Mouse (Mus musculus) retina, adult 2 months (tissue): ENCODE data around the gene Lin54.
"Not testable (repeated sequence)": the region's sequence is repeated elsewhere in the genome, so short reads cannot be mapped to it uniquely, and the experiment has no call there.

Experiments used
- DNase-seq: peaks from one replicate; pipeline ENCODE4 v3.0.0-alpha.2; 2012; ENCODE audit warnings: low read depth, low spot score

Gene Lin54

GRCm38 (mm10) chr5:100488231-100488630, 12.2 kb downstream of the Lin54 start:
- DNase-seq: no peak

GRCm38 (mm10) chr5:100487120-100487519, 13.3 kb downstream of the Lin54 start:
- no peak for DNase-seq

- DNase-seq: no peak
Measured at GRCm38 (mm10) chr5:100483569-100483968, 16.9 kb downstream of the Lin54 start.

GRCm38 (mm10) chr5:100477604-100478003, 22.8 kb downstream of the Lin54 start:
- DNase-seq: no peak

- no peak for DNase-seq
Measured at GRCm38 (mm10) chr5:100476328-100476727, 24.1 kb downstream of the Lin54 start.

DNA sequence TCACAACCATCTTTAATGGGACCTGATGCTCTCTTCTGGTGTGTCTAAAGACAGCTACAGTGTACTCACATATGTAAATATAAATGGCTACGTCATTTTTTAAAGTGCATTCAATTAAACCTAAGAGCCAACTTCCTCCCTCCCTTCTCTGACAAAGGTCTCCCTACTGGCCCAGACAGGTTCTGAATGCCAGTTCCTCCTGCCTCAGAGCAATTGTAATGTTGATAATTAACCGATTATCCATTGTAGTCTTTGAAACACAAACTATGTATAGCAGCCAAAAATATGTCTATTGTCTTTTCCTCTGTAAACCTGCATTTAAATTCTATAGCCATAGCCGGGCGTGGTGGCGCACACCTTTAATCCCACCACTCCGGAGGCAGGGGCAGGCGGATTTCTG, 33.1 kb downstream of the Lin54 start:
- DNase-seq: no peak

DNA sequence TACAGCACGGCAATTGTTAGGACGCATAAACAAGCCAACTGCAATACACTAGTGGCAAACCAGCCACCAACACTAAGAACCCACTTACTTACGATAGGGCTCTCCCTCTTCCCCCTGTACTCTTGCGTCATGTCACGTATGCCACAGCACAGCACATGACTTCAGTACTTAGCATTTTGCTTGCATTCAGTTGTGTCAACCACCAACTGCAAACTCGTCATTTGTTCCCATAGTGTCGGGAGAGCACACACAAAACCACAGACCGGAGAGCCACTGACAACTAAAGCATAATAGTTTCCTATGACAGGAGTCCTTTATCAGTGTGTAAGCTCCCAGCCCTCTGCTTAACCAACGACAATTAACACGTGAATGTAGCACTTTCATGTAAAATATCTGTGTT, 33.8 kb downstream of the Lin54 start:
- no peak for DNase-seq

GRCm38 (mm10) chr5:100462374-100462773, 38.1 kb downstream of the Lin54 start:
- DNase-seq: no peak

- no peak for DNase-seq
Measured at GRCm38 (mm10) chr5:100461526-100461925, 38.9 kb downstream of the Lin54 start.

- no peak for DNase-seq
Measured at GRCm38 (mm10) chr5:100459468-100459867, 41.0 kb downstream of the Lin54 start.

GRCm38 (mm10) chr5:100451871-100452270, 48.6 kb downstream of the Lin54 start:
- DNase-seq: no peak

GRCm38 (mm10) chr5:100438796-100439195, 61.6 kb downstream of the Lin54 start:
- no peak for DNase-seq

GRCm38 (mm10) chr5:100437917-100438316, 62.5 kb downstream of the Lin54 start:
- DNase-seq: no peak

- DNase-seq: no peak
Measured at GRCm38 (mm10) chr5:100437086-100437485, 63.4 kb downstream of the Lin54 start.

- DNase-seq: no peak
Measured at GRCm38 (mm10) chr5:100430966-100431365, 69.5 kb downstream of the Lin54 start.

GRCm38 (mm10) chr5:100430076-100430390, 70.4 kb downstream of the Lin54 start:
- DNase-seq: no peak

DNA sequence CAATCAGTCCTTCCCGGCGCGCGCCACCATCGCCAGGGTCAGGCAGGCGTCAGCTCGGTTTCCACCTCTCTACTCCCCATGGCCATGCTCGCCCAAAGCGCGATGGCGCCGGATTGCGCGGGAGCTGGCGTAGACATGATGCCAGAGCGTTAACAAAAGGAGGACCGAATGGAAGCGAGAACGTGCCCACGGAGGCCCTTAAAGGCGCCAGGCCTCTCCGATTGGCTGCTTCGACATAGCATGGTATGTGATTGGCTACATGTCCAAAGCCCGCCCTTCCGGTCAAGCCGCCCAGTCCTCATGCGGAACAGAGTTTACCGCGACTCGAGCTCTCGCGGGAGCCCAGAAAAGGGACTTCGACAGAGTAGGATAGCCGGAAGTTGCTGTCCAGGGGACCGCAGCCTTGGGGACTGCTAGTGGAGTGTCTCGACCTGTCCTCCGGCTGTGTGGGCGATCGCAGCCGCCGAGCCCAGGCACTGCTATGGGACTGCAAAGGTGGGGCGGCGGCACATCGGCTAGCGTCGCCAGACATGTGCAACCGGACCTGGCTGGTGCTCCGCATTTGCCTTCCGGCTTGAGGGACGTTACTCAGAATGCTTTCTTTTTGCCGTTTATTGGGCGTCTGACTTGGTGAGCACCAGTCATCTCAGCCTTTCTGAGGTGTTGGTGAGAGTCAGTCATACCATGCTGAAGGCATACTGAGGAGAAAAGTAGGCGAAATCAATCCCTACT, 70.9 kb downstream of the Lin54 start:
- DNase-seq: peak; percentile 90

- DNase-seq: no peak
Measured at GRCm38 (mm10) chr5:100428734-100429343, 71.6 kb downstream of the Lin54 start.

DNA sequence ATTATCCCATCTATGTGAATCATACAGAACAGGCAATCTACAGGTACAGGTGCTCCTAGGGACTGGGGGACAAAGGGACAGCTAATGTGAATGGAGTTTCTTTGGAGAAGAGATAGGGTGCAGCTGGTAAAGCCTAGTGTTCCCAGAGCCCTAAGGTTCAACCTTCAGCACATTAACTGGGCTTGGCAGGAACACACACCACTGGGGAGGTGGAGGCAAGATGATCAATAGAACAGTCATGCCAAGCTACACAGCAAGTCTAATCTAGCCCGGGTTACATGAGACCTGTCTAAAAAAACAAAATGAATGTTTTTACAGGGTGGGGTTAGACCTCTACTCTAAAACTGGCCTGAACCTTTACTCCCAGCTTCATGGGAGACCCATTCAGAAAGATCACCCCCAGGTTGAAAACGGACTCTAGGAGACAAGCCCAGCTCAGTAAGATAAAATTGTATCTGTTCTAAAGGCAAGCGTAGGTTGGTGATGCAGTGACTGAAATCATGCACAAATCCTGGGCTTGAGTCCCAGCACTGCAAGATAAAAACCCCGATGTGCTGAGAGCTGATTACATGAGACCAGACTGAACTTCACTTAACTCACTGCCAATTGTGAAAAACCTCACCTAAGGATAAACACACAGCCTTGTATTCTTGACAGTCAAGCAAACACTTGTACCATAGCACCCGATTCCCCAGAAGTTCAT, 72.3 kb downstream of the Lin54 start:
- no peak for DNase-seq

DNA sequence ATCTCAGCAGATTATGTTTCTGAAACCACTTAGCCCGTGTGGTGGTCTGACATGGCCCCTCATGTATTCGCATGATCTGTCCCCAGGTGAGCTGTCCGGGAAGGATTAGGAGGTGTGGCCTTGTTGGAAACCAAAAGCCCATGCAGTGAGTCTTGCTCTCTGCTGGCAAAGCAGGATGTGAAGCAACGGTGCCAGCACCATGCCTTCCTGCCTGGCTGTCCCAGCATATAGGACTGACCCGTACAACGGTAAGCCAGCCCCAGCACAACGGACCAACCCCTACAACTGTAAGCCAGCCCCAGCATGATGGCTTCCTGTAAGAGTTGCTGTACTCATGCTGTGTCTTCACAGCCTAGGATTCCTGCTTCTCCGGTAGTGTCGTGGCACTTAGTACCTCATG, 73.2 kb downstream of the Lin54 start:
- no peak for DNase-seq

DNA sequence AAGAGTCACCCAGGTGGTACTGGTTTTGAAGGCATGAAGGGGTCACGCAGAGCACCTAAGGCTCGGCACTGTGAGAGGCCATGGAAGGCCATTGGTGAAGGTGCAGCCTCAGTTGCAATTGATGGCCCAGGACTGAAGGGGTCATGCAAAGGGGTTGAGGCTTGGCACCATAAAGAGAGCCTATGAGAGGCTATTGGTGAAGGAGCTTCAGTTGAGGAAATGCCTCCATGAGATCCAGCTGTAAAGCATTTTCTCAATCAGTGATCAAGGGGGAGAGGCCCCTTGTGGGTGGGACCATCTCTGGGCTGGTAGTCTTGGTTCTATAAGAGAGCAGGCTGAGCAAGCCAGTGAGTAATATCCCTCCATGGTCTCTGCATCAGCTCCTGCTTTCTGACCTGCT, 74.6 kb downstream of the Lin54 start:
- not testable (repeated sequence) for DNase-seq

DNA sequence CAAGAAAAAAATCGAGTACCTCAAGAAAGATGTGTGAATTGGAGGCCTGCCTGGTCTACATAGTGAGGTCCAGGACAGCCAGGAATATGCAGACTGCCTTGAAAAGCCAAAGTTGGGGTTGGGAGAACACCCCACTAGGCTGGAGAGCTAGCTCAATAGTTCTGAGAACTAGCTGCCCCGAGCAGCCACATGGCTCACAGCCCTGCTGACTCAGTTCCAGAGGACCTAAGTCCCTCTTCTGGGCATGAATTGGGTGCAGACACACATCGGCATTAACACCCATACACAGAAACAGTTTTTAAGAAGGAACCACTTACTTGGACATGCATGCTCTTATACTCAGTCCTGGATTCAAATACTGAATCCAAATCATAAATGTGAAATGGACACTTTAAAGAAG, 76.2 kb downstream of the Lin54 start:
- DNase-seq: no peak

GRCm38 (mm10) chr5:100423626-100424025, 76.8 kb downstream of the Lin54 start:
- no peak for DNase-seq
